Mouse (Mus musculus): Measurements from ENCODE around the gene Flvcr2. TPM values are rescaled to one million over a fixed set of nuclear protein-coding genes. Genes with fewer than 3 reads are reported as not detected.

Flvcr2 gene
- polyA plus RNA-seq, 1 experiment from 2014 or later: 6.3 TPM

GRCm38 (mm10) chr12:85753223-85753622, 6.9 kb downstream of the Flvcr2 start:
- H3K36me3 ChIP-seq (ENCODE audit: control insufficient read depth, insufficient read depth, low read length): no peaks in the 10 kb centered on the region
- WGBS: 48% methylated on average over 2 of the region's 2 CpGs
- no peak overlapping the region for H3K4me2 ChIP-seq (ENCODE audit: low read length)
- no peak overlapping the region for H3K4me3 ChIP-seq (ENCODE audit: low read length)
- H3K9ac ChIP-seq (ENCODE audit: low read depth, low read length): no peak overlapping the region
- H3K27ac ChIP-seq (ENCODE audit: low read depth, low read length): no peak overlapping the region
- no peaks in the 10 kb centered on the region for H3K27me3 ChIP-seq (replicated peaks; ENCODE audit: control insufficient read depth, insufficient read depth, low read length)
- no peak for ATAC-seq
- no peaks in the 10 kb centered on the region for H3K4me1 ChIP-seq (ENCODE audit: control insufficient read depth, insufficient read depth, low read depth, low read length)
- no peaks in the 10 kb centered on the region for H3K9me3 ChIP-seq (ENCODE audit: control insufficient read depth, low read length)

- no peak overlapping the region for H3K27ac ChIP-seq (ENCODE audit: low read depth, low read length)
- H3K9me3 ChIP-seq (ENCODE audit: control insufficient read depth, low read length): no peaks in the 10 kb centered on the region
- no peak overlapping the region for H3K9ac ChIP-seq (ENCODE audit: low read depth, low read length)
- no peak overlapping the region for H3K4me3 ChIP-seq (ENCODE audit: low read length)
- no peaks in the 10 kb centered on the region for H3K27me3 ChIP-seq (replicated peaks; ENCODE audit: control insufficient read depth, insufficient read depth, low read length)
- 82% methylated on average over 5 of the region's 5 CpGs for WGBS
- no peak overlapping the region for H3K4me2 ChIP-seq (ENCODE audit: low read length)
- no peaks in the 10 kb centered on the region for H3K36me3 ChIP-seq (ENCODE audit: control insufficient read depth, insufficient read depth, low read length)
- no peaks in the 10 kb centered on the region for H3K4me1 ChIP-seq (ENCODE audit: control insufficient read depth, insufficient read depth, low read depth, low read length)
- ATAC-seq: no peak
These were observed 8.4 kb downstream of the Flvcr2 start for GRCm38 (mm10) chr12:85754611-85755265.

- H3K27me3 ChIP-seq (replicated peaks; ENCODE audit: control insufficient read depth, insufficient read depth, low read length): no peaks in the 10 kb centered on the region
- H3K27ac ChIP-seq (ENCODE audit: low read depth, low read length): no peak overlapping the region
- H3K4me3 ChIP-seq (ENCODE audit: low read length): no peak overlapping the region
- H3K36me3 ChIP-seq (ENCODE audit: control insufficient read depth, insufficient read depth, low read length): no peaks in the 10 kb centered on the region
- 84% methylated on average over 3 of the region's 3 CpGs for WGBS
- H3K4me1 ChIP-seq (ENCODE audit: control insufficient read depth, insufficient read depth, low read depth, low read length): no peaks in the 10 kb centered on the region
- no peak for ATAC-seq
- H3K4me2 ChIP-seq (ENCODE audit: low read length): no peak overlapping the region
- no peak overlapping the region for H3K9ac ChIP-seq (ENCODE audit: low read depth, low read length)
- no peaks in the 10 kb centered on the region for H3K9me3 ChIP-seq (ENCODE audit: control insufficient read depth, low read length)
These were observed 10.1 kb downstream of the Flvcr2 start for GRCm38 (mm10) chr12:85756455-85756854.

- Histone ChIP-seq H3K9ac (ENCODE audit: low read depth, low read length) (no peak overlapping the region), H3K4me2 (ENCODE audit: low read length) (no peak overlapping the region), H3K36me3 (ENCODE audit: control insufficient read depth, insufficient read depth, low read length) (no peaks in the 10 kb centered on the region), H3K27ac (ENCODE audit: low read depth, low read length) (no peak overlapping the region), H3K27me3 (replicated peaks; ENCODE audit: control insufficient read depth, insufficient read depth, low read length) (no peaks in the 10 kb centered on the region), H3K4me1 (ENCODE audit: control insufficient read depth, insufficient read depth, low read depth, low read length) (no peaks in the 10 kb centered on the region), H3K4me3 (ENCODE audit: low read length) (no peak overlapping the region), H3K9me3 (ENCODE audit: control insufficient read depth, low read length) (no peaks in the 10 kb centered on the region)
- ATAC-seq: no peak
- WGBS: 65% methylated on average over 3 of the region's 3 CpGs
These were observed 10.7 kb downstream of the Flvcr2 start for GRCm38 (mm10) chr12:85757074-85757473.

- Histone ChIP-seq H3K36me3 (ENCODE audit: control insufficient read depth, insufficient read depth, low read length) (no peaks in the 10 kb centered on the region), H3K4me3 (ENCODE audit: low read length) (no peak overlapping the region), H3K9ac (ENCODE audit: low read depth, low read length) (no peak overlapping the region), H3K27ac (ENCODE audit: low read depth, low read length) (no peak overlapping the region), H3K27me3 (replicated peaks; ENCODE audit: control insufficient read depth, insufficient read depth, low read length) (no peaks in the 10 kb centered on the region), H3K9me3 (ENCODE audit: control insufficient read depth, low read length) (no peaks in the 10 kb centered on the region), H3K4me1 (ENCODE audit: control insufficient read depth, insufficient read depth, low read depth, low read length) (no peaks in the 10 kb centered on the region), H3K4me2 (ENCODE audit: low read length) (no peak overlapping the region)
- no peak for ATAC-seq
- 86% methylated on average over 8 of the region's 8 CpGs for WGBS
These were observed 12.4 kb downstream of the Flvcr2 start for GRCm38 (mm10) chr12:85758741-85759140.

- Histone ChIP-seq H3K9me3 (ENCODE audit: control insufficient read depth, low read length) (no peaks in the 10 kb centered on the region), H3K9ac (ENCODE audit: low read depth, low read length) (no peak overlapping the region), H3K4me2 (ENCODE audit: low read length) (no peak overlapping the region), H3K27ac (ENCODE audit: low read depth, low read length) (no peak overlapping the region), H3K36me3 (ENCODE audit: control insufficient read depth, insufficient read depth, low read length) (no peaks in the 10 kb centered on the region), H3K4me3 (ENCODE audit: low read length) (no peak overlapping the region), H3K4me1 (ENCODE audit: control insufficient read depth, insufficient read depth, low read depth, low read length) (no peaks in the 10 kb centered on the region), H3K27me3 (replicated peaks; ENCODE audit: control insufficient read depth, insufficient read depth, low read length) (no peaks in the 10 kb centered on the region)
- WGBS: 78% methylated on average over 4 of the region's 4 CpGs
- no peak for ATAC-seq
These were observed 15.1 kb downstream of the Flvcr2 start for GRCm38 (mm10) chr12:85761471-85761870.

- no peak overlapping the region for H3K9ac ChIP-seq (ENCODE audit: low read depth, low read length)
- H3K9me3 ChIP-seq (ENCODE audit: control insufficient read depth, low read length): no peaks in the 10 kb centered on the region
- H3K27me3 ChIP-seq (replicated peaks; ENCODE audit: control insufficient read depth, insufficient read depth, low read length): no peaks in the 10 kb centered on the region
- no peak overlapping the region for H3K4me3 ChIP-seq (ENCODE audit: low read length)
- H3K27ac ChIP-seq (ENCODE audit: low read depth, low read length): no peak overlapping the region
- no peak for ATAC-seq
- H3K36me3 ChIP-seq (ENCODE audit: control insufficient read depth, insufficient read depth, low read length): no peaks in the 10 kb centered on the region
- WGBS: 68% methylated on average over 1 of the region's 1 CpGs
- H3K4me1 ChIP-seq (ENCODE audit: control insufficient read depth, insufficient read depth, low read depth, low read length): no peaks in the 10 kb centered on the region
- no peak overlapping the region for H3K4me2 ChIP-seq (ENCODE audit: low read length)
These were observed 18.3 kb downstream of the Flvcr2 start for GRCm38 (mm10) chr12:85764686-85765085.

GRCm38 (mm10) chr12:85766287-85766686, 19.9 kb downstream of the Flvcr2 start:
- H3K9me3 ChIP-seq (ENCODE audit: control insufficient read depth, low read length): no peaks in the 10 kb centered on the region
- no peak overlapping the region for H3K9ac ChIP-seq (ENCODE audit: low read depth, low read length)
- H3K4me2 ChIP-seq (ENCODE audit: low read length): no peak overlapping the region
- H3K4me1 ChIP-seq (ENCODE audit: control insufficient read depth, insufficient read depth, low read depth, low read length): no peaks in the 10 kb centered on the region
- H3K36me3 ChIP-seq (ENCODE audit: control insufficient read depth, insufficient read depth, low read length): no peaks in the 10 kb centered on the region
- 76% methylated on average over 3 of the region's 3 CpGs for WGBS
- no peak for ATAC-seq
- H3K27me3 ChIP-seq (replicated peaks; ENCODE audit: control insufficient read depth, insufficient read depth, low read length): no peaks in the 10 kb centered on the region
- H3K4me3 ChIP-seq (ENCODE audit: low read length): no peak overlapping the region
- H3K27ac ChIP-seq (ENCODE audit: low read depth, low read length): no peak overlapping the region

GRCm38 (mm10) chr12:85767750-85768149, 21.4 kb downstream of the Flvcr2 start:
- Histone ChIP-seq H3K9ac (ENCODE audit: low read depth, low read length) (no peak overlapping the region), H3K4me3 (ENCODE audit: low read length) (no peak overlapping the region), H3K9me3 (ENCODE audit: control insufficient read depth, low read length) (no peaks in the 10 kb centered on the region), H3K4me2 (ENCODE audit: low read length) (no peak overlapping the region), H3K27ac (ENCODE audit: low read depth, low read length) (no peak overlapping the region), H3K4me1 (ENCODE audit: control insufficient read depth, insufficient read depth, low read depth, low read length) (no peaks in the 10 kb centered on the region), H3K27me3 (replicated peaks; ENCODE audit: control insufficient read depth, insufficient read depth, low read length) (no peaks in the 10 kb centered on the region), H3K36me3 (ENCODE audit: control insufficient read depth, insufficient read depth, low read length) (no peaks in the 10 kb centered on the region)
- WGBS: 43% methylated on average over 4 of the region's 4 CpGs
- no peak for ATAC-seq

GRCm38 (mm10) chr12:85771356-85771755, 25.0 kb downstream of the Flvcr2 start:
- H3K27me3 ChIP-seq (replicated peaks; ENCODE audit: control insufficient read depth, insufficient read depth, low read length): no peaks in the 10 kb centered on the region
- WGBS: 71% methylated on average over 3 of the region's 3 CpGs
- no peak overlapping the region for H3K9ac ChIP-seq (ENCODE audit: low read depth, low read length)
- no peak for ATAC-seq
- no peaks in the 10 kb centered on the region for H3K9me3 ChIP-seq (ENCODE audit: control insufficient read depth, low read length)
- no peaks in the 10 kb centered on the region for H3K4me1 ChIP-seq (ENCODE audit: control insufficient read depth, insufficient read depth, low read depth, low read length)
- H3K36me3 ChIP-seq (ENCODE audit: control insufficient read depth, insufficient read depth, low read length): no peaks in the 10 kb centered on the region
- no peak overlapping the region for H3K4me3 ChIP-seq (ENCODE audit: low read length)
- no peak overlapping the region for H3K4me2 ChIP-seq (ENCODE audit: low read length)
- no peak overlapping the region for H3K27ac ChIP-seq (ENCODE audit: low read depth, low read length)
